Comparison of ENCODE assay signal across 12 mouse cellular contexts in the genomic region with DNA sequence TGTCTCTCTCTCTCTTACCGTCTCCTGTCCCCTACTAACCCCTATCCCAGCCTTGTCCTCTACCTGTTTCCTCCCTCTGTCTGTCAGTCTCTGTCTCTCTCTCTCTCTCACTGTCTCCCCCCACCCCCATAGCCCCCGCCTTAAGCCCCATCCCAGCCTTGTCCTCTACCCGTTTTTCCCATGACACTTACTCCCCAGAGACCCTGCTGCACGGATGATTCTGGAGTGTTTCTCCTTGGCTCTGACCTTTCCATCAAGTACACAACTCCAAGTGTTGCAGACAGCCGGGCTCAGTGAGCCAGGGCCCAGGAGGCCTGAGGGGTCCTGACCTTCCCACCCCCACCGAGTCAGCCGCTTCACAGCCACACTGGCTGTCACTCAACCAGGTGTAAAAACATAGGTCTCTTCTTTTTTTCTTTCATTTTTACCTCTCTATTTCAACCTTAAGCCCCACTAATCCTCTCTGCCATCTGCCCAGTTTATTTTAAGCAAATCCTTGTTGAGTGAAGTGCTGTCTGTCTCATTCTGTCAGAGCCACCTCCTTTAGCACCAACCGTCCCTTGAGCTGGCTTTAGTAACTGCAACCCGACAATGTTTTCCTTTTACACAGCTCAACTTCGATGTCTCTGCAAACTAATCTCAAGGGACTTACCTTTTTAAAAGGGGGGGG. TPM values are rescaled to one million over a fixed set of nuclear protein-coding genes. Genes with fewer than 3 reads are reported as not detected.
DNase-seq lines count a peak whose midpoint lies in the region; ATAC-seq and TF ChIP-seq lines count a peak whose summit lies in the region.
"Had no signal": no experiment of that assay in that cellular context is flagged by ENCODE, and none has a peak within 500 bp of the region (broad histone marks: within the 10 kb centered on the region; RNA-seq: fewer than 3 reads in every experiment).

No protein-coding gene starts in this region.

- H3K9me3 ChIP-seq in hindbrain, embryonic 10.5 days = no peaks in the 10 kb centered on the region
- no peaks in the 10 kb centered on the region for H3K9me3 ChIP-seq in hindbrain, embryonic 14.5 days (ENCODE audit: control insufficient read depth, low read length)
- no peaks in the 10 kb centered on the region for H3K9me3 ChIP-seq in embryonic facial prominence, embryonic 14.5 days (ENCODE audit: control insufficient read depth, low read length)
- H3K9me3 ChIP-seq in intestine, postnatal 0 days (ENCODE audit: control insufficient read depth) = no peaks in the 10 kb centered on the region

- no peak for ATAC-seq in hindbrain, embryonic 14.5 days (ENCODE audit: low FRiP score)
- ATAC-seq in embryonic facial prominence, embryonic 14.5 days (ENCODE audit: low read depth) = peak; percentile 20; the same call in 1 of the 2 replicates
- ATAC-seq in intestine, postnatal 0 days = no peak

- H3K36me3 ChIP-seq in hindbrain, embryonic 10.5 days = no peaks in the 10 kb centered on the region
- H3K36me3 ChIP-seq in hindbrain, embryonic 14.5 days (replicated peaks; ENCODE audit: control insufficient read depth, insufficient read depth) = no peaks in the 10 kb centered on the region
- no peaks in the 10 kb centered on the region for H3K36me3 ChIP-seq in embryonic facial prominence, embryonic 14.5 days (ENCODE audit: control insufficient read depth, insufficient read depth, low read length)
- H3K36me3 ChIP-seq in intestine, postnatal 0 days (ENCODE audit: control insufficient read depth, insufficient read depth) = no peaks in the 10 kb centered on the region
- H3K36me3 ChIP-seq: G1E had no signal

- H3K4me3 ChIP-seq in hindbrain, embryonic 10.5 days = no peak overlapping the region
- no peak overlapping the region for H3K4me3 ChIP-seq in hindbrain, embryonic 14.5 days (replicated peaks; ENCODE audit: low read length)
- no peak overlapping the region for H3K4me3 ChIP-seq in embryonic facial prominence, embryonic 14.5 days (ENCODE audit: low read depth, low read length)
- no peak overlapping the region for H3K4me3 ChIP-seq in intestine, postnatal 0 days (ENCODE audit: low read depth, low read length)
- H3K4me3 ChIP-seq: erythroblast, embryonic 14.5 days had no signal

- no peaks in the 10 kb centered on the region for H3K27me3 ChIP-seq in hindbrain, embryonic 10.5 days (ENCODE audit: insufficient read depth, poor library complexity, severe bottlenecking)
- no peaks in the 10 kb centered on the region for H3K27me3 ChIP-seq in hindbrain, embryonic 14.5 days (ENCODE audit: control insufficient read depth, insufficient read depth, low read length)
- H3K27me3 ChIP-seq in embryonic facial prominence, embryonic 14.5 days (replicated peaks; ENCODE audit: control insufficient read depth, insufficient read depth, low read length) = no peaks in the 10 kb centered on the region
- H3K27me3 ChIP-seq in intestine, postnatal 0 days (replicated peaks; ENCODE audit: control insufficient read depth, insufficient read depth, low read length) = no peaks in the 10 kb centered on the region

- H3K9ac ChIP-seq in hindbrain, embryonic 14.5 days = no peak overlapping the region
- H3K9ac ChIP-seq in embryonic facial prominence, embryonic 14.5 days (ENCODE audit: low read depth, low read length) = no peak overlapping the region
- no peak overlapping the region for H3K9ac ChIP-seq in intestine, postnatal 0 days (ENCODE audit: low read depth, low read length)
- H3K9ac ChIP-seq: liver, embryonic 14.5 days had no signal

- no peak for TF ChIP-seq CTCF in intestine, postnatal 0 days (IDR thresholded peaks at IDR 0.05; ENCODE audit: low read depth)

- intact Hi-C loops in left cerebral cortex, postnatal 36 days (cut with DNase I) = loop anchor here (10.0 kb wide), 2 partner anchors 167 to 927 kb away; partner anchors contain the start of gene 1190002N15Rik

- peak; percentile 22 to 29 for DNase-seq in cerebellum, adult 18-20 months
- no peak for DNase-seq in cerebellum, adult 8-10 months
- DNase-seq in hindbrain, embryonic 10.5 days (ENCODE audit: low spot score) = peak; percentile 22
- DNase-seq in hindbrain, embryonic 14.5 days (ENCODE audit: low spot score) = no peak
- peak; percentile 57 for DNase-seq in embryonic facial prominence, embryonic 14.5 days (ENCODE audit: low spot score)
- DNase-seq in retina, adult 2 months (ENCODE audit: low read depth, low spot score) = peak; percentile 89
- no peak for DNase-seq in left cerebral cortex, postnatal 36 days (ENCODE audit: low spot score in 2 of 2)
- DNase-seq: kidney, adult 18-20 months had no signal

- 46% methylated on average over 10 of the region's 10 CpGs for WGBS in hindbrain, embryonic 10.5 days
- WGBS in hindbrain, embryonic 14.5 days = 46% methylated on average over 10 of the region's 10 CpGs
- WGBS in embryonic facial prominence, embryonic 14.5 days = 27% methylated on average over 10 of the region's 10 CpGs
- WGBS in intestine, postnatal 0 days = 59% methylated on average over 10 of the region's 10 CpGs

- H3K4me1 ChIP-seq in hindbrain, embryonic 10.5 days (replicated peaks) = peaks cover 15% of the 10 kb centered on the region
- no peaks in the 10 kb centered on the region for H3K4me1 ChIP-seq in hindbrain, embryonic 14.5 days (replicated peaks; ENCODE audit: control insufficient read depth, insufficient read depth, low read length)
- no peaks in the 10 kb centered on the region for H3K4me1 ChIP-seq in embryonic facial prominence, embryonic 14.5 days (ENCODE audit: control insufficient read depth, insufficient read depth, low read length)
- H3K4me1 ChIP-seq in intestine, postnatal 0 days (replicated peaks; ENCODE audit: control insufficient read depth, insufficient read depth, low read length) = no peaks in the 10 kb centered on the region

- H3K27ac ChIP-seq in hindbrain, embryonic 10.5 days = peak overlapping the region; percentile 35; the same call in 1 of the 2 replicates
- H3K27ac ChIP-seq in hindbrain, embryonic 14.5 days = no peak overlapping the region
- no peak overlapping the region for H3K27ac ChIP-seq in embryonic facial prominence, embryonic 14.5 days (replicated peaks; ENCODE audit: low read depth, low read length)
- H3K27ac ChIP-seq in intestine, postnatal 0 days (ENCODE audit: low read depth, low read length) = no peak overlapping the region
- H3K27ac ChIP-seq: liver, embryonic 14.5 days had no signal

- no peak overlapping the region for H3K4me2 ChIP-seq in hindbrain, embryonic 14.5 days (replicated peaks)
- H3K4me2 ChIP-seq in embryonic facial prominence, embryonic 14.5 days (ENCODE audit: low read depth, low read length) = no peak overlapping the region
- no peak overlapping the region for H3K4me2 ChIP-seq in intestine, postnatal 0 days (replicated peaks; ENCODE audit: low read depth)

RNA-seq across cellular contexts. Expression of gene Slc9a9, which starts 32.4 kb away (rescaled TPM):
- 2.9 and 3.2 TPM in 2 replicates for polyA plus RNA-seq in hindbrain, embryonic 10.5 days (2016; fragmentation: Nextera tagmentation; extraction: Ambion mirVana)
- polyA plus RNA-seq in hindbrain, embryonic 14.5 days (2014; fragmentation: Nextera tagmentation; extraction: Ambion mirVana) = 6.3 and 6.4 TPM in 2 replicates
- 6.5 and 8.0 TPM in 2 replicates for polyA plus RNA-seq in embryonic facial prominence, embryonic 14.5 days (2014; fragmentation: Nextera tagmentation; extraction: Ambion mirVana)
- 1.0 and 1.2 TPM in 2 replicates for polyA plus RNA-seq in intestine, postnatal 0 days (2015; fragmentation: Nextera tagmentation; extraction: Ambion mirVana)
- 10 to 100 TPM; 20.1 to 22.5 TPM for total RNA-seq in left cerebral cortex, postnatal 36 days (2021)
- polyA plus RNA-seq: G1E had no signal

Comparison
In these comparisons a context has a peak if more than half of its experiments do, and no peak if none do; other contexts are left out.
1. DNase-seq: peak in cerebellum, adult 18-20 months (2 of 2), hindbrain, embryonic 10.5 days (single experiment), embryonic facial prominence, embryonic 14.5 days (single experiment) and retina, adult 2 months (single experiment); none in cerebellum, adult 8-10 months (single experiment), hindbrain, embryonic 14.5 days (single experiment) and left cerebral cortex, postnatal 36 days (0 of 2).